25 mouse cellular contexts compared by ENCODE assay signal in genomic region chr7:131978609-131979008, GRCm38 (mm10). TPM values are rescaled to one million over a fixed set of nuclear protein-coding genes. Genes with fewer than 3 reads are reported as not detected.
DNase-seq lines count a peak whose midpoint lies in the region; ATAC-seq and TF ChIP-seq lines count a peak whose summit lies in the region.
"Had no signal": no experiment of that assay in that cellular context is flagged by ENCODE, and none has a peak within 500 bp of the region (broad histone marks: within the 10 kb centered on the region; RNA-seq: fewer than 3 reads in every experiment).

No protein-coding gene starts in this region.

- peaks cover 13% of the 10 kb centered on the region; the same call in 1 of the 2 replicates for H3K4me1 ChIP-seq in forebrain, embryonic 13.5 days
- H3K4me1 ChIP-seq in forebrain, embryonic 15.5 days: peaks cover 10% of the 10 kb centered on the region
- H3K4me1 ChIP-seq in hindbrain, embryonic 13.5 days (replicated peaks): peaks cover 26% of the 10 kb centered on the region
- H3K4me1 ChIP-seq in hindbrain, embryonic 12.5 days: peaks cover 9% of the 10 kb centered on the region
- H3K4me1 ChIP-seq in midbrain, embryonic 14.5 days (ENCODE audit: control insufficient read depth, insufficient read depth, low read length): 0 out of 2 replicates have a peak, but pooled peaks cover 4% of the 10 kb centered on the region
- H3K4me1 ChIP-seq in midbrain, embryonic 13.5 days (replicated peaks): peaks cover 7% of the 10 kb centered on the region; the same call in 1 of the 2 replicates
- peaks cover 6% of the 10 kb centered on the region for H3K4me1 ChIP-seq in embryonic facial prominence, embryonic 10.5 days
- H3K4me1 ChIP-seq: embryonic facial prominence, embryonic 12.5 days; embryonic facial prominence, embryonic 15.5 days; intestine, embryonic 15.5 days had no signal

- 67% methylated on average over 11 of the region's 11 CpGs for WGBS in forebrain, embryonic 13.5 days
- 55% methylated on average over 11 of the region's 11 CpGs for WGBS in forebrain, embryonic 15.5 days
- WGBS in hindbrain, embryonic 13.5 days: 54% methylated on average over 11 of the region's 11 CpGs
- WGBS in hindbrain, embryonic 12.5 days: 66% methylated on average over 11 of the region's 11 CpGs
- WGBS in midbrain, embryonic 14.5 days: 70% methylated on average over 11 of the region's 11 CpGs
- 72% methylated on average over 11 of the region's 11 CpGs for WGBS in midbrain, embryonic 13.5 days
- WGBS in embryonic facial prominence, embryonic 10.5 days: 85% methylated on average over 11 of the region's 11 CpGs

- H3K9ac ChIP-seq in forebrain, embryonic 13.5 days: no peak overlapping the region
- no peak overlapping the region for H3K9ac ChIP-seq in forebrain, embryonic 15.5 days (replicated peaks)
- no peak overlapping the region for H3K9ac ChIP-seq in hindbrain, embryonic 13.5 days
- no peak overlapping the region for H3K9ac ChIP-seq in hindbrain, embryonic 12.5 days
- no peak overlapping the region for H3K9ac ChIP-seq in midbrain, embryonic 14.5 days (replicated peaks; ENCODE audit: low read length)
- H3K9ac ChIP-seq in midbrain, embryonic 13.5 days (replicated peaks): no peak overlapping the region
- H3K9ac ChIP-seq: embryonic facial prominence, embryonic 12.5 days; embryonic facial prominence, embryonic 15.5 days; forebrain, embryonic 12.5 days; hindbrain, embryonic 15.5 days; intestine, embryonic 15.5 days had no signal

- H3K36me3 ChIP-seq in forebrain, embryonic 13.5 days (ENCODE audit: poor library complexity, severe bottlenecking): no peaks in the 10 kb centered on the region
- peaks cover 3% of the 10 kb centered on the region; the same call in 1 of the 2 replicates for H3K36me3 ChIP-seq in forebrain, embryonic 15.5 days
- no peaks in the 10 kb centered on the region for H3K36me3 ChIP-seq in hindbrain, embryonic 13.5 days
- H3K36me3 ChIP-seq in hindbrain, embryonic 12.5 days: no peaks in the 10 kb centered on the region
- H3K36me3 ChIP-seq in midbrain, embryonic 14.5 days (ENCODE audit: control insufficient read depth, insufficient read depth, low read length): no peaks in the 10 kb centered on the region
- no peaks in the 10 kb centered on the region for H3K36me3 ChIP-seq in midbrain, embryonic 13.5 days
- no peaks in the 10 kb centered on the region for H3K36me3 ChIP-seq in embryonic facial prominence, embryonic 10.5 days (replicated peaks)
- H3K36me3 ChIP-seq: embryonic facial prominence, embryonic 12.5 days; embryonic facial prominence, embryonic 15.5 days; forebrain, embryonic 12.5 days; intestine, embryonic 15.5 days had no signal

- ATAC-seq in forebrain, embryonic 13.5 days: 0 out of 2 replicates have a peak, but pooled peaks have one; percentile 24
- no peak for ATAC-seq in forebrain, embryonic 15.5 days (replicated peaks)
- no peak for ATAC-seq in hindbrain, embryonic 13.5 days (ENCODE audit: low FRiP score)
- no peak for ATAC-seq in hindbrain, embryonic 12.5 days (ENCODE audit: low FRiP score)
- ATAC-seq in midbrain, embryonic 14.5 days (ENCODE audit: low FRiP score, low TSS enrichment): no peak
- ATAC-seq in midbrain, embryonic 13.5 days: no peak
- ATAC-seq: activated CD4-positive, CD25-positive, alpha-beta regulatory T cell, adult 4 months; intestine, embryonic 15.5 days had no signal

- H3K4me2 ChIP-seq in forebrain, embryonic 13.5 days: no peak overlapping the region
- no peak overlapping the region for H3K4me2 ChIP-seq in forebrain, embryonic 15.5 days (replicated peaks)
- H3K4me2 ChIP-seq in hindbrain, embryonic 13.5 days: no peak overlapping the region
- H3K4me2 ChIP-seq in hindbrain, embryonic 12.5 days (replicated peaks): no peak overlapping the region
- no peak overlapping the region for H3K4me2 ChIP-seq in midbrain, embryonic 14.5 days (ENCODE audit: low read length)
- no peak overlapping the region for H3K4me2 ChIP-seq in midbrain, embryonic 13.5 days (replicated peaks)
- H3K4me2 ChIP-seq: embryonic facial prominence, embryonic 12.5 days; embryonic facial prominence, embryonic 15.5 days; forebrain, embryonic 12.5 days; heart, embryonic 11.5 days; hindbrain, embryonic 15.5 days; intestine, embryonic 15.5 days had no signal

- H3K27me3 ChIP-seq in forebrain, embryonic 13.5 days: peaks cover 6% of the 10 kb centered on the region
- H3K27me3 ChIP-seq in forebrain, embryonic 15.5 days: no peaks in the 10 kb centered on the region
- 0 out of 2 replicates have a peak, but pooled peaks cover 3% of the 10 kb centered on the region for H3K27me3 ChIP-seq in hindbrain, embryonic 13.5 days
- H3K27me3 ChIP-seq in hindbrain, embryonic 12.5 days: peaks cover 4% of the 10 kb centered on the region; the same call in 1 of the 2 replicates
- no peaks in the 10 kb centered on the region for H3K27me3 ChIP-seq in midbrain, embryonic 14.5 days (ENCODE audit: control insufficient read depth, insufficient read depth, low read length)
- H3K27me3 ChIP-seq in midbrain, embryonic 13.5 days: no peaks in the 10 kb centered on the region
- no peaks in the 10 kb centered on the region for H3K27me3 ChIP-seq in embryonic facial prominence, embryonic 10.5 days (replicated peaks; ENCODE audit: low read depth, poor library complexity, severe bottlenecking)
- H3K27me3 ChIP-seq: forebrain, embryonic 12.5 days; hindbrain, embryonic 15.5 days; intestine, embryonic 15.5 days had no signal

- peak; percentile 16 for DNase-seq in midbrain, embryonic 14.5 days
- DNase-seq in brain, embryonic 14.5 days (ENCODE audit: low read depth): peak; percentile 60
- DNase-seq in embryonic facial prominence, embryonic 10.5 days (ENCODE audit: low spot score): no peak
- DNase-seq: adrenal gland, adult 8-10 months; adrenal gland, postnatal 25 days; cerebellum, adult 18-20 months; cerebellum, adult 9-10 months; cerebellum, postnatal 14 days; gastrocnemius, adult 2 months; gastrocnemius, postnatal 14 days; heart, adult 11 months had no signal

- no peak for TF ChIP-seq POLR2A in brain, embryonic 14.5 days (IDR thresholded peaks at IDR 0.05; ENCODE audit: borderline replicate concordance, extremely low read depth, insufficient read depth, insufficient read length, poor library complexity, severe bottlenecking)

- no peak for TF ChIP-seq CTCF in brain, embryonic 14.5 days (IDR thresholded peaks at IDR 0.05; ENCODE audit: borderline replicate concordance, extremely low read depth, insufficient read depth, insufficient read length)

- no peaks in the 10 kb centered on the region for H3K9me3 ChIP-seq in forebrain, embryonic 13.5 days (replicated peaks)
- H3K9me3 ChIP-seq in forebrain, embryonic 15.5 days: no peaks in the 10 kb centered on the region
- H3K9me3 ChIP-seq in hindbrain, embryonic 13.5 days: no peaks in the 10 kb centered on the region
- H3K9me3 ChIP-seq in hindbrain, embryonic 12.5 days (replicated peaks): no peaks in the 10 kb centered on the region
- H3K9me3 ChIP-seq in midbrain, embryonic 14.5 days (ENCODE audit: control insufficient read depth, low read length): no peaks in the 10 kb centered on the region
- no peaks in the 10 kb centered on the region for H3K9me3 ChIP-seq in midbrain, embryonic 13.5 days
- H3K9me3 ChIP-seq in embryonic facial prominence, embryonic 10.5 days: no peaks in the 10 kb centered on the region
- H3K9me3 ChIP-seq: embryonic facial prominence, embryonic 12.5 days; embryonic facial prominence, embryonic 15.5 days; forebrain, embryonic 12.5 days; hindbrain, embryonic 15.5 days; intestine, embryonic 15.5 days had no signal

- H3K4me3 ChIP-seq in forebrain, embryonic 13.5 days: no peak overlapping the region
- H3K4me3 ChIP-seq in forebrain, embryonic 15.5 days: no peak overlapping the region
- no peak overlapping the region for H3K4me3 ChIP-seq in hindbrain, embryonic 13.5 days
- H3K4me3 ChIP-seq in hindbrain, embryonic 12.5 days: no peak overlapping the region
- H3K4me3 ChIP-seq in midbrain, embryonic 14.5 days (replicated peaks; ENCODE audit: low read depth, low read length): no peak overlapping the region
- H3K4me3 ChIP-seq in midbrain, embryonic 13.5 days (replicated peaks): no peak overlapping the region
- H3K4me3 ChIP-seq in embryonic facial prominence, embryonic 10.5 days: no peak overlapping the region
- H3K4me3 ChIP-seq: embryonic facial prominence, embryonic 12.5 days; embryonic facial prominence, embryonic 15.5 days; forebrain, embryonic 12.5 days; gastrocnemius, adult 2 months; hindbrain, embryonic 15.5 days; intestine, embryonic 15.5 days had no signal

- no peak overlapping the region for H3K27ac ChIP-seq in forebrain, embryonic 13.5 days
- H3K27ac ChIP-seq in forebrain, embryonic 15.5 days (replicated peaks): no peak overlapping the region
- H3K27ac ChIP-seq in hindbrain, embryonic 13.5 days: 0 out of 2 replicates have a peak overlapping the region, but pooled peaks have one; percentile 48
- no peak overlapping the region for H3K27ac ChIP-seq in hindbrain, embryonic 12.5 days
- H3K27ac ChIP-seq in midbrain, embryonic 14.5 days (replicated peaks; ENCODE audit: low read depth, low read length): no peak overlapping the region
- H3K27ac ChIP-seq in midbrain, embryonic 13.5 days: no peak overlapping the region
- H3K27ac ChIP-seq in embryonic facial prominence, embryonic 10.5 days (replicated peaks): no peak overlapping the region
- H3K27ac ChIP-seq: embryonic facial prominence, embryonic 12.5 days; embryonic facial prominence, embryonic 15.5 days; forebrain, embryonic 12.5 days; gastrocnemius, adult 2 months; hindbrain, embryonic 15.5 days; intestine, embryonic 15.5 days had no signal

RNA-seq across cellular contexts. Expression of gene Gpr26, which starts 12.3 kb away (rescaled TPM):
- polyA plus RNA-seq in forebrain, embryonic 13.5 days (2015; fragmentation: Nextera tagmentation; extraction: Ambion mirVana): 1.2 and 1.5 TPM in 2 replicates
- polyA plus RNA-seq in forebrain, embryonic 15.5 days (2015; fragmentation: Nextera tagmentation; extraction: Ambion mirVana): 2.3 and 2.6 TPM in 2 replicates
- polyA plus RNA-seq in hindbrain, embryonic 13.5 days (2015; fragmentation: Nextera tagmentation; extraction: Ambion mirVana): 1.4 and 1.8 TPM in 2 replicates
- polyA plus RNA-seq in hindbrain, embryonic 12.5 days (2016; fragmentation: Nextera tagmentation; extraction: Ambion mirVana): 0.46 and 0.50 TPM in 2 replicates
- polyA plus RNA-seq in midbrain, embryonic 14.5 days (2014; fragmentation: Nextera tagmentation; extraction: Ambion mirVana): 2.6 and 3.2 TPM in 2 replicates
- polyA plus RNA-seq in midbrain, embryonic 13.5 days (2015; fragmentation: Nextera tagmentation; extraction: Ambion mirVana): 0.97 and 1.3 TPM in 2 replicates
- 11.4 and 12.0 TPM in 2 replicates for polyA plus RNA-seq in brain, embryonic 14.5 days (2012; rRNA removed)
- polyA plus RNA-seq in embryonic facial prominence, embryonic 10.5 days (2016; fragmentation: Nextera tagmentation; extraction: Ambion mirVana): not detected in 2 replicates
- polyA plus RNA-seq: activated CD4-positive, CD25-positive, alpha-beta regulatory T cell, adult 4 months; embryonic facial prominence, embryonic 15.5 days; heart, embryonic 11.5 days; heart, embryonic 14.5 days; heart, postnatal 0 days; intestine, embryonic 15.5 days had no signal
